Mouse (Mus musculus): Measurements from ENCODE around the gene Dhh. TPM values are rescaled to one million over a fixed set of nuclear protein-coding genes. Genes with fewer than 3 reads are reported as not detected.

Dhh gene
- polyA plus RNA-seq, 1 experiment, result 0.60 TPM

GRCm38 (mm10) chr15:98871070-98871915 is 27.0 kb downstream of the Dhh start, which contains the start of gene Kmt2d:
Gene Kmt2d, minus strand, starts transcription at chr15:98871204.
- H3K4me3 ChIP-seq (replicated peaks; ENCODE audit: control insufficient read depth, low read depth, low read length), result peak within 1 kb of the TSS; percentile 72
- TF ChIP-seq CTCF (IDR thresholded peaks at IDR 0.05; ENCODE audit: control insufficient read depth, insufficient read depth, low read length), result no peak
- TF ChIP-seq POLR2A (IDR thresholded peaks at IDR 0.05; ENCODE audit: borderline replicate concordance, control insufficient read depth, low read depth, low read length), result no peak; the same call in 1 of the 2 replicates
- under 1% methylated on average over 87 of the region's 94 CpGs for WGBS
- peak within 1 kb of the TSS; percentile 90 for H3K27ac ChIP-seq (ENCODE audit: control insufficient read depth, insufficient read depth, low read depth, low read length, poor library complexity)
- peaks cover 4% of the 10 kb centered on the region for H3K4me1 ChIP-seq (ENCODE audit: control insufficient read depth, insufficient read depth, low read length)

GRCm38 (mm10) chr15:98870179-98871069 is 27.9 kb downstream of the Dhh start:
- WGBS, result under 1% methylated on average over 16 of the region's 16 CpGs
- H3K27ac ChIP-seq (ENCODE audit: control insufficient read depth, insufficient read depth, low read depth, low read length, poor library complexity), result peak overlapping the region; percentile 90
- peak overlapping the region; percentile 72 for H3K4me3 ChIP-seq (replicated peaks; ENCODE audit: control insufficient read depth, low read depth, low read length)
- peaks cover 4% of the 10 kb centered on the region for H3K4me1 ChIP-seq (ENCODE audit: control insufficient read depth, insufficient read depth, low read length)
- TF ChIP-seq POLR2A (IDR thresholded peaks at IDR 0.05; ENCODE audit: borderline replicate concordance, control insufficient read depth, low read depth, low read length) (no peak), CTCF (IDR thresholded peaks at IDR 0.05; ENCODE audit: control insufficient read depth, insufficient read depth, low read length) (no peak)

- no peak for TF ChIP-seq POLR2A (IDR thresholded peaks at IDR 0.05; ENCODE audit: borderline replicate concordance, control insufficient read depth, low read depth, low read length)
- TF ChIP-seq CTCF (IDR thresholded peaks at IDR 0.05; ENCODE audit: control insufficient read depth, insufficient read depth, low read length), result no peak
- Histone ChIP-seq H3K4me3 (replicated peaks; ENCODE audit: control insufficient read depth, low read depth, low read length) (peak overlapping the region; percentile 72), H3K4me1 (ENCODE audit: control insufficient read depth, insufficient read depth, low read length) (peaks cover 4% of the 10 kb centered on the region), H3K27ac (ENCODE audit: control insufficient read depth, insufficient read depth, low read depth, low read length, poor library complexity) (peak overlapping the region; percentile 26; the same call in 1 of the 2 replicates)
- 4% methylated on average over 8 of the region's 8 CpGs for WGBS
These were observed 28.8 kb downstream of the Dhh start for GRCm38 (mm10) chr15:98869342-98870178.

GRCm38 (mm10) chr15:98868346-98869063 is 29.8 kb downstream of the Dhh start:
- peak overlapping the region; percentile 42 for H3K27ac ChIP-seq (ENCODE audit: control insufficient read depth, insufficient read depth, low read depth, low read length, poor library complexity)
- TF ChIP-seq CTCF (IDR thresholded peaks at IDR 0.05; ENCODE audit: control insufficient read depth, insufficient read depth, low read length), result no peak
- TF ChIP-seq POLR2A (IDR thresholded peaks at IDR 0.05; ENCODE audit: borderline replicate concordance, control insufficient read depth, low read depth, low read length), result no peak
- WGBS, result 36% methylated on average over 11 of the region's 11 CpGs
- peaks cover 4% of the 10 kb centered on the region for H3K4me1 ChIP-seq (ENCODE audit: control insufficient read depth, insufficient read depth, low read length)
- peak overlapping the region; percentile 52 for H3K4me3 ChIP-seq (replicated peaks; ENCODE audit: control insufficient read depth, low read depth, low read length)

GRCm38 (mm10) chr15:98867321-98867720 is 31.0 kb downstream of the Dhh start:
- H3K4me1 ChIP-seq (ENCODE audit: control insufficient read depth, insufficient read depth, low read length), result peaks cover 4% of the 10 kb centered on the region
- WGBS, result 2% methylated on average over 6 of the region's 6 CpGs

GRCm38 (mm10) chr15:98866501-98866900 is 31.8 kb downstream of the Dhh start:
- WGBS, result 83% methylated on average over 5 of the region's 5 CpGs
- no peak overlapping the region for H3K27ac ChIP-seq (ENCODE audit: control insufficient read depth, insufficient read depth, low read depth, low read length, poor library complexity)

More at GRCm38 (mm10) chr15:98867321-98867720, 31.0 kb downstream of the Dhh start:
- TF ChIP-seq CTCF (IDR thresholded peaks at IDR 0.05; ENCODE audit: control insufficient read depth, insufficient read depth, low read length) (no peak), POLR2A (IDR thresholded peaks at IDR 0.05; ENCODE audit: borderline replicate concordance, control insufficient read depth, low read depth, low read length) (no peak)
- H3K27ac ChIP-seq (ENCODE audit: control insufficient read depth, insufficient read depth, low read depth, low read length, poor library complexity), result peak overlapping the region; percentile 52; the same call in 1 of the 2 replicates
- no peak overlapping the region for H3K4me3 ChIP-seq (replicated peaks; ENCODE audit: control insufficient read depth, low read depth, low read length)

GRCm38 (mm10) chr15:98865771-98866170 is 32.6 kb downstream of the Dhh start:
- Histone ChIP-seq H3K4me1 (ENCODE audit: control insufficient read depth, insufficient read depth, low read length) (peaks cover 4% of the 10 kb centered on the region), H3K27ac (ENCODE audit: control insufficient read depth, insufficient read depth, low read depth, low read length, poor library complexity) (no peak overlapping the region), H3K4me3 (replicated peaks; ENCODE audit: control insufficient read depth, low read depth, low read length) (no peak overlapping the region)
- no peak for TF ChIP-seq CTCF (IDR thresholded peaks at IDR 0.05; ENCODE audit: control insufficient read depth, insufficient read depth, low read length)
- 97% methylated on average over 8 of the region's 8 CpGs for WGBS

More at GRCm38 (mm10) chr15:98866501-98866900, 31.8 kb downstream of the Dhh start:
- peaks cover 4% of the 10 kb centered on the region for H3K4me1 ChIP-seq (ENCODE audit: control insufficient read depth, insufficient read depth, low read length)
- no peak overlapping the region for H3K4me3 ChIP-seq (replicated peaks; ENCODE audit: control insufficient read depth, low read depth, low read length)
- TF ChIP-seq POLR2A (IDR thresholded peaks at IDR 0.05; ENCODE audit: borderline replicate concordance, control insufficient read depth, low read depth, low read length), result no peak
- no peak for TF ChIP-seq CTCF (IDR thresholded peaks at IDR 0.05; ENCODE audit: control insufficient read depth, insufficient read depth, low read length)
